11 mouse cellular contexts compared by ENCODE assay signal in genomic region chr1:80852761-80853160, GRCm38 (mm10).
DNase-seq lines count a peak whose midpoint lies in the region; ATAC-seq lines count a peak whose summit lies in the region.
"Had no signal": no experiment of that assay in that cellular context is flagged by ENCODE, and none has a peak within 500 bp of the region (broad histone marks: within the 10 kb centered on the region; RNA-seq: fewer than 3 reads in every experiment).

No protein-coding gene starts in this region.

- peak; percentile 23 for DNase-seq in layer of hippocampus, adult 11-12 months (ENCODE audit: low spot score)
- no peak for DNase-seq in layer of hippocampus, postnatal 25 days (ENCODE audit: extremely low spot score in 1 of 2, low spot score in 1 of 2)
- DNase-seq in right cerebral cortex, adult 2 months (ENCODE audit: low spot score in 2 of 2) = peak; percentile 45 to 46
- no peak for DNase-seq in right cerebral cortex, postnatal 14 days
- peak; percentile 6 to 34 for DNase-seq in cerebellum, postnatal 36 days
- DNase-seq in gastrocnemius, postnatal 25 days = no peak
- DNase-seq: adrenal gland, postnatal 10 days; gastrocnemius, postnatal 14 days; midbrain, embryonic 14.5 days; thymus, postnatal 4 days had no signal

- no peak for ATAC-seq in erythroid progenitor cell, adult 5-6 weeks (replicated peaks; ENCODE audit: low FRiP score, poor library complexity, severe bottlenecking)

Comparison
In these comparisons a context has a peak if more than half of its experiments do, and no peak if none do; other contexts are left out.
1. DNase-seq: peak in layer of hippocampus, adult 11-12 months (single experiment), right cerebral cortex, adult 2 months (2 of 2) and cerebellum, postnatal 36 days (2 of 2); none in layer of hippocampus, postnatal 25 days (0 of 2), right cerebral cortex, postnatal 14 days (single experiment) and gastrocnemius, postnatal 25 days (single experiment).